Mouse (Mus musculus) adrenal gland, postnatal 10 days (tissue): ENCODE measurements around the gene Adgrg3. TPM values are rescaled to one million over a fixed set of nuclear protein-coding genes. Genes with fewer than 3 reads are reported as not detected.

Experiments
- DNase-seq: peaks from one replicate; pipeline ENCODE4 v3.0.0; 2021; ENCODE audit warnings: mixed read lengths
- total RNA-seq, 2 experiments: library from RNA; stranded (reverse); gene quantifications; 2 replicates each; pipeline ENCODE4 v1.2.3; 2021

The Adgrg3 gene
- total RNA-seq, 2 experiments from 2014 or later, result 4.0 to 4.5 TPM

GRCm38 (mm10) chr8:95025421-95025820, 7.9 kb downstream of the Adgrg3 start:
- peak; percentile 55 for DNase-seq

- peak; percentile 37 for DNase-seq
These were observed 10.9 kb downstream of the Adgrg3 start for GRCm38 (mm10) chr8:95028391-95028790.

- DNase-seq, result peak; percentile 46
These were observed 19.8 kb downstream of the Adgrg3 start for GRCm38 (mm10) chr8:95037106-95037925.

GRCm38 (mm10) chr8:95041883-95042784, 24.6 kb downstream of the Adgrg3 start:
- DNase-seq, result no peak

- DNase-seq, result no peak
These were observed 27.3 kb downstream of the Adgrg3 start for GRCm38 (mm10) chr8:95044811-95045210.

GRCm38 (mm10) chr8:95046982-95047381, 29.5 kb downstream of the Adgrg3 start:
- no peak for DNase-seq

- no peak for DNase-seq
These were observed 30.6 kb downstream of the Adgrg3 start for GRCm38 (mm10) chr8:95047884-95048680.

GRCm38 (mm10) chr8:95049636-95050035, 32.1 kb downstream of the Adgrg3 start:
- no peak for DNase-seq

GRCm38 (mm10) chr8:95054438-95054837, 36.9 kb downstream of the Adgrg3 start:
- no peak for DNase-seq

GRCm38 (mm10) chr8:95054927-95055510, 37.5 kb downstream of the Adgrg3 start, which contains the start of gene Drc7:
Gene Drc7, plus strand, starts transcription at chr8:95055103.
- peak; percentile 19 for DNase-seq

- DNase-seq, result no peak
These were observed 38.9 kb downstream of the Adgrg3 start for GRCm38 (mm10) chr8:95056414-95056813.

- DNase-seq, result no peak
These were observed 41.2 kb downstream of the Adgrg3 start for GRCm38 (mm10) chr8:95058661-95059060.

- DNase-seq, result no peak
These were observed 42.5 kb downstream of the Adgrg3 start for GRCm38 (mm10) chr8:95059812-95060533.

GRCm38 (mm10) chr8:95064531-95064930, 47.0 kb downstream of the Adgrg3 start:
- no peak for DNase-seq

GRCm38 (mm10) chr8:95067582-95067981, 50.1 kb downstream of the Adgrg3 start:
- DNase-seq, result peak; percentile 80

GRCm38 (mm10) chr8:95075504-95075903, 58.0 kb downstream of the Adgrg3 start:
- no peak for DNase-seq

GRCm38 (mm10) chr8:95076151-95076550, 58.7 kb downstream of the Adgrg3 start:
- DNase-seq, result no peak

- no peak for DNase-seq
These were observed 60.6 kb downstream of the Adgrg3 start for GRCm38 (mm10) chr8:95078055-95078454.

GRCm38 (mm10) chr8:95079305-95079704, 61.8 kb downstream of the Adgrg3 start:
- DNase-seq, result no peak

- DNase-seq, result peak; percentile 96
These were observed 63.2 kb downstream of the Adgrg3 start, which contains the start of gene Katnb1 for GRCm38 (mm10) chr8:95080381-95081341. Gene Katnb1, plus strand, starts transcription at chr8:95081186.
